In the genomic region with DNA sequence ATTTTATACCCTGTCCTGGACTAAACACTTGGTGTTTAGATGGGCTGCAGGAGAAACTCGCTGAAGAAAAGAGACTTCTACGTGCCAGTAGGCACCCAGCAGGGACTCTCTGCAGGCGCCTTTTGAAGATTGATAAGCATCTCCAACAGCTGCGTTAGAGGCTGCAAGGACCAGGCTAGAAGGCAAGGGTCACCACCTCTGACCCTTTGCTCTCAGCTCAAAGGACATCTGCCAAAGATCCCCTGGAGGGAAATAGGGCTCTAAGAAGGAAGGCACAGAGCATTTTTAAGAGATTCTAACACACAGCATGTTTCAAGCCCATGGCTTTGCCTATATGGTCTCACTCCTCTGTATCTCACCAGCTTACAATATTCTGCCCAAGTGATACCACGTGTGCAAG, we compare ENCODE assay signal across 16 mouse cellular contexts.
A peak's percentile ranks its signal among the peaks of the same experiment; 100 is the strongest.
DNase-seq lines count a peak whose midpoint lies in the region; ATAC-seq and TF ChIP-seq lines count a peak whose summit lies in the region.
"Had no signal": no experiment of that assay in that cellular context is flagged by ENCODE, and none has a peak within 500 bp of the region (broad histone marks: within the 10 kb centered on the region; RNA-seq: fewer than 3 reads in every experiment).

No protein-coding gene starts in this region.

- H3K4me3 ChIP-seq in forebrain, embryonic 11.5 days (ENCODE audit: low read depth, low read length), result no peak overlapping the region
- no peak overlapping the region for H3K4me3 ChIP-seq in forebrain, embryonic 15.5 days
- H3K4me3 ChIP-seq in midbrain, embryonic 10.5 days, result 0 out of 2 replicates have a peak overlapping the region, but pooled peaks have one; percentile 16
- no peak overlapping the region for H3K4me3 ChIP-seq in midbrain, postnatal 0 days (ENCODE audit: low read depth, low read length)
- no peak overlapping the region for H3K4me3 ChIP-seq in limb, embryonic 11.5 days (ENCODE audit: low read depth, low read length)
- no peak overlapping the region for H3K4me3 ChIP-seq in neural tube, embryonic 12.5 days
- H3K4me3 ChIP-seq in gastrocnemius, adult 2 months, result no peak overlapping the region
- H3K4me3 ChIP-seq: embryonic facial prominence, embryonic 15.5 days; heart, embryonic 12.5 days had no signal

- ATAC-seq in forebrain, embryonic 11.5 days (replicated peaks; ENCODE audit: low FRiP score), result peak; percentile 31; the same call in 1 of the 2 replicates
- ATAC-seq in forebrain, embryonic 15.5 days (replicated peaks), result no peak
- no peak for ATAC-seq in midbrain, postnatal 0 days (ENCODE audit: low FRiP score)
- no peak; the same call in 1 of the 2 replicates for ATAC-seq in limb, embryonic 11.5 days (ENCODE audit: insufficient number of reproducible peaks, low FRiP score, low TSS enrichment, low read depth)
- peak; percentile 19; the same call in 1 of the 2 replicates for ATAC-seq in neural tube, embryonic 12.5 days (ENCODE audit: low FRiP score, low read depth)

- peaks cover 7% of the 10 kb centered on the region; the same call in 1 of the 2 replicates for H3K4me1 ChIP-seq in forebrain, embryonic 11.5 days (replicated peaks; ENCODE audit: control insufficient read depth, insufficient read depth, low read length)
- H3K4me1 ChIP-seq in forebrain, embryonic 15.5 days, result 0 out of 2 replicates have a peak, but pooled peaks cover 3% of the 10 kb centered on the region
- peaks cover 82% of the 10 kb centered on the region for H3K4me1 ChIP-seq in midbrain, embryonic 10.5 days
- H3K4me1 ChIP-seq in midbrain, postnatal 0 days (ENCODE audit: insufficient read depth, low read length), result no peaks in the 10 kb centered on the region
- peaks cover 12% of the 10 kb centered on the region for H3K4me1 ChIP-seq in limb, embryonic 11.5 days (ENCODE audit: control insufficient read depth, insufficient read depth, low read length)
- H3K4me1 ChIP-seq in neural tube, embryonic 12.5 days, result peaks cover 7% of the 10 kb centered on the region

- no peak for TF ChIP-seq CTCF in midbrain, postnatal 0 days (IDR thresholded peaks at IDR 0.05)
- no peak for TF ChIP-seq CTCF in gastrocnemius, adult 2 months (IDR thresholded peaks at IDR 0.05)

- no peaks in the 10 kb centered on the region for H3K9me3 ChIP-seq in forebrain, embryonic 11.5 days (ENCODE audit: control insufficient read depth, low read length)
- H3K9me3 ChIP-seq in forebrain, embryonic 15.5 days, result no peaks in the 10 kb centered on the region
- H3K9me3 ChIP-seq in midbrain, embryonic 10.5 days (replicated peaks), result no peaks in the 10 kb centered on the region
- H3K9me3 ChIP-seq in midbrain, postnatal 0 days (ENCODE audit: low read length), result no peaks in the 10 kb centered on the region
- H3K9me3 ChIP-seq in limb, embryonic 11.5 days (ENCODE audit: control insufficient read depth, low read length), result no peaks in the 10 kb centered on the region
- H3K9me3 ChIP-seq in neural tube, embryonic 12.5 days, result no peaks in the 10 kb centered on the region
- H3K9me3 ChIP-seq: embryonic facial prominence, embryonic 15.5 days; heart, embryonic 12.5 days had no signal

- DNase-seq in forebrain, embryonic 11.5 days (ENCODE audit: low spot score), result no peak
- DNase-seq in midbrain, embryonic 10.5 days (ENCODE audit: low spot score), result peak; percentile 84
- DNase-seq in midbrain, postnatal 0 days (ENCODE audit: low spot score), result no peak
- peak; percentile 25 for DNase-seq in limb, embryonic 11.5 days (ENCODE audit: low spot score)
- no peak for DNase-seq in gastrocnemius, adult 2 months
- no peak for DNase-seq in adipocyte (ENCODE audit: low spot score)
- DNase-seq: heart, postnatal 4 days; kidney, adult 18-20 months; lung, adult 2 months; lung, postnatal 4 days; right cerebral cortex, adult 18-20 months had no signal

- no peak overlapping the region for H3K27ac ChIP-seq in forebrain, embryonic 11.5 days (ENCODE audit: low read depth, low read length)
- H3K27ac ChIP-seq in forebrain, embryonic 15.5 days (replicated peaks), result no peak overlapping the region
- peak overlapping the region; percentile 79 for H3K27ac ChIP-seq in midbrain, embryonic 10.5 days (replicated peaks)
- no peak overlapping the region for H3K27ac ChIP-seq in midbrain, postnatal 0 days (ENCODE audit: low read depth, low read length)
- H3K27ac ChIP-seq in limb, embryonic 11.5 days (replicated peaks; ENCODE audit: low read depth, low read length), result no peak overlapping the region
- H3K27ac ChIP-seq in neural tube, embryonic 12.5 days, result no peak overlapping the region
- H3K27ac ChIP-seq in gastrocnemius, adult 2 months, result no peak overlapping the region
- H3K27ac ChIP-seq: embryonic facial prominence, embryonic 15.5 days had no signal

- no peak overlapping the region for H3K4me2 ChIP-seq in forebrain, embryonic 11.5 days (ENCODE audit: low read depth, low read length, severe bottlenecking)
- no peak overlapping the region for H3K4me2 ChIP-seq in forebrain, embryonic 15.5 days (replicated peaks)
- H3K4me2 ChIP-seq in midbrain, postnatal 0 days (ENCODE audit: low read depth, low read length, poor library complexity, severe bottlenecking), result no peak overlapping the region
- H3K4me2 ChIP-seq in limb, embryonic 11.5 days (ENCODE audit: low read depth, severe bottlenecking), result no peak overlapping the region
- no peak overlapping the region for H3K4me2 ChIP-seq in neural tube, embryonic 12.5 days (replicated peaks)
- H3K4me2 ChIP-seq: embryonic facial prominence, embryonic 15.5 days; heart, embryonic 12.5 days had no signal

- no peaks in the 10 kb centered on the region for H3K36me3 ChIP-seq in forebrain, embryonic 11.5 days (ENCODE audit: control insufficient read depth, insufficient read depth, low read length)
- H3K36me3 ChIP-seq in forebrain, embryonic 15.5 days, result no peaks in the 10 kb centered on the region
- no peaks in the 10 kb centered on the region for H3K36me3 ChIP-seq in midbrain, embryonic 10.5 days
- no peaks in the 10 kb centered on the region for H3K36me3 ChIP-seq in midbrain, postnatal 0 days (ENCODE audit: insufficient read depth, low read length)
- H3K36me3 ChIP-seq in limb, embryonic 11.5 days (ENCODE audit: control insufficient read depth, insufficient read depth, low read length), result no peaks in the 10 kb centered on the region
- no peaks in the 10 kb centered on the region for H3K36me3 ChIP-seq in neural tube, embryonic 12.5 days
- H3K36me3 ChIP-seq: embryonic facial prominence, embryonic 15.5 days; heart, embryonic 12.5 days had no signal

- no peaks in the 10 kb centered on the region for H3K27me3 ChIP-seq in forebrain, embryonic 11.5 days (ENCODE audit: control insufficient read depth, insufficient read depth, low read length)
- H3K27me3 ChIP-seq in forebrain, embryonic 15.5 days, result no peaks in the 10 kb centered on the region
- no peaks in the 10 kb centered on the region for H3K27me3 ChIP-seq in midbrain, embryonic 10.5 days (ENCODE audit: low read depth, poor library complexity, severe bottlenecking)
- H3K27me3 ChIP-seq in midbrain, postnatal 0 days (ENCODE audit: insufficient read depth, low read length), result no peaks in the 10 kb centered on the region
- no peaks in the 10 kb centered on the region for H3K27me3 ChIP-seq in limb, embryonic 11.5 days (ENCODE audit: control insufficient read depth, insufficient read depth, low read length)
- H3K27me3 ChIP-seq in neural tube, embryonic 12.5 days (replicated peaks), result no peaks in the 10 kb centered on the region
- H3K27me3 ChIP-seq: CH12.LX; heart, embryonic 12.5 days had no signal

- no peak overlapping the region for H3K9ac ChIP-seq in forebrain, embryonic 11.5 days (ENCODE audit: low read length)
- H3K9ac ChIP-seq in forebrain, embryonic 15.5 days (replicated peaks), result no peak overlapping the region
- no peak overlapping the region for H3K9ac ChIP-seq in midbrain, postnatal 0 days (replicated peaks; ENCODE audit: low read length, poor library complexity, severe bottlenecking)
- H3K9ac ChIP-seq in limb, embryonic 11.5 days (ENCODE audit: low read length), result no peak overlapping the region
- no peak overlapping the region for H3K9ac ChIP-seq in neural tube, embryonic 12.5 days
- H3K9ac ChIP-seq: embryonic facial prominence, embryonic 15.5 days; heart, embryonic 12.5 days had no signal

- WGBS in forebrain, embryonic 11.5 days, result 2% methylated on average over 5 of the region's 5 CpGs
- WGBS in forebrain, embryonic 15.5 days, result 11% methylated on average over 5 of the region's 5 CpGs
- 2% methylated on average over 5 of the region's 5 CpGs for WGBS in midbrain, embryonic 10.5 days
- 16% methylated on average over 5 of the region's 5 CpGs for WGBS in midbrain, postnatal 0 days
- WGBS in limb, embryonic 11.5 days, result 3% methylated on average over 5 of the region's 5 CpGs
- WGBS in neural tube, embryonic 12.5 days, result 2% methylated on average over 5 of the region's 5 CpGs

- intact Hi-C loops in gastrocnemius, adult 2 months (cut with DNase I), result no loop called here

Comparison
In these comparisons a context has a peak if more than half of its experiments do, and no peak if none do; other contexts are left out.
1. ATAC-seq: peak in forebrain, embryonic 11.5 days (single experiment) and neural tube, embryonic 12.5 days (single experiment); none in forebrain, embryonic 15.5 days (single experiment), midbrain, postnatal 0 days (single experiment) and limb, embryonic 11.5 days (single experiment).
2. DNase-seq: peak in midbrain, embryonic 10.5 days (single experiment) and limb, embryonic 11.5 days (single experiment); none in forebrain, embryonic 11.5 days (single experiment), midbrain, postnatal 0 days (single experiment), gastrocnemius, adult 2 months (single experiment) and adipocyte (single experiment).